Mouse (Mus musculus) heart, adult 9 months (tissue): ENCODE results near the gene Mrps23.

Experiments
- DNase-seq, 2 experiments: peaks; one replicate each; pipeline ENCODE4 v3.0.0; 2022; ENCODE audit warnings: low spot score in 2 of 2

Gene Mrps23

DNA sequence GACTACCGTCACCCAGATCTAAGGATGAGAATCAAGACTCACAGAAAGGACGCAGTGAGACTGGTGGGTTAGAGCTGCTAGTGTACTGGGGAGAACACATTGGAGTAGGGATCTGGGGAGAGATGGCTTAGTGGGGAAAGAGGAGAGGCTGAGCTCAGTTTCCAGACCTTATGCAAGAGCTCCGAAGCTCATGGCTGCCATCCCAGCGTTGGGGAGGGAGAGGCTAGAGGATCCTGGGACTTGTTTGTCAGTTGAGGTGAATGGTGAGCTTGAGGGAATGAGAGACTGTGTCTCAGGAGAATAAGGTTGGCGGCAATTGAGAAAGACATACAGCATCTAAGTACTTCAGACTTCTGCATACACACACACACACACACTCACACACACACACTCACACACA is 44.4 kb downstream of the Mrps23 start:
- DNase-seq: no peak

DNA sequence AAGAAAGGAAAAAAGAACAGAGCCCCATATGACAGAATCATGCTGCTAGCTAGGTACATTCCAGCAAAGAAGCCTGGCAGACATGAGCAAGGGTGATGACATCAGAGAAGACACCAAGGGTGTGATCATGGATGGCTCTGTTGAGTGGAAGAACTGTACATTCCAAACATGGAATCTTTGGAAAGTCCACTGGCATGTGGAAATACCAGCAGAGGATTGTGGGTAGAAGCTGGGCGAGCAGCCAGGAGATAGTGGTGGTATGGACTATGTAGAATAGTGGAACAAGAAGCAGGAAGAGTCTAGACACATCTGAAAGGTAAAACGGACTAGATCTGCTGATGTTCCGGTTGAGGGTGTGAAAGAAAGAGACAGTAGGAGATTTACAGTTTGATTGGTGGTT is 46.4 kb downstream of the Mrps23 start:
- peak in 1 of 2 experiments; percentile 46 for DNase-seq

GRCm38 (mm10) chr11:88251295-88251694 is 47.1 kb downstream of the Mrps23 start:
- no peak for DNase-seq

- DNase-seq: peak; percentile 68 to 80
Observed at GRCm38 (mm10) chr11:88251972-88252766, 48.0 kb downstream of the Mrps23 start.

DNA sequence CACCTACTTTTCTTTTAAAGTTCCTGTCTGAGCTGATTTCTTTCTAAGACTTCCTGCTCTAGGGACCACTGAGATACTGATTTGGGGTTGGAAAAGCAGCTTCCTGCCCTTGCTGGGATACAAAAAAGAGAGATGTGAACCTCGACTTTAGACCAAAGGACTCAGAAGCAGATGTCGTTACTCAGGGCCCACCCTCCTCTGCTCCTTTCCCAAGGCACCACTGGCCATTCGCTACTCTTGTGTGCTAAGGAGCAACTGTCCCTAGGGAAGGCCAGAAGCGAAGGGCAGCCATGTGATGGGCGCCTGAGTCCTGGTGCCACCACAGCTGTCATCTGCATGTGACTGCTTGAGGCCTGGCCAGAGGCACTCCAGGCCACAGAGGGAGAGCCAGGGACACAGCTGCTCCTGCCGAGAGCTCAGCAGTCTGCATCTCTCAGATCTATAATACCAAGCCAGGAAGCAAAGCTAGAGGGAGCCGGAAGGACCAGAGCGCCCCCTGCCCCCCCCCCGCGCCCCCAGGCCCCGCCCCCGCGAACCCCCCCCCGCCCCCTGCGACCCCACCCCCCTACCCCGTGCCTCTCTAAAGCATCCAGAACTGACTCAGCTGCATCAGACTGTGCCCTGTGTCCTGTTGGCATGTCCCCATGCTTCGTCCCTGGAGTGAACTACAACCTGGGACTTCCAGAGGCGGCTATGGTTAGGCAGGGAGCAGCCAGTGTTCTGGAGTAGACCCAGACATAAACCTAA is 48.8 kb downstream of the Mrps23 start:
- DNase-seq: peak; percentile 51 to 66

DNA sequence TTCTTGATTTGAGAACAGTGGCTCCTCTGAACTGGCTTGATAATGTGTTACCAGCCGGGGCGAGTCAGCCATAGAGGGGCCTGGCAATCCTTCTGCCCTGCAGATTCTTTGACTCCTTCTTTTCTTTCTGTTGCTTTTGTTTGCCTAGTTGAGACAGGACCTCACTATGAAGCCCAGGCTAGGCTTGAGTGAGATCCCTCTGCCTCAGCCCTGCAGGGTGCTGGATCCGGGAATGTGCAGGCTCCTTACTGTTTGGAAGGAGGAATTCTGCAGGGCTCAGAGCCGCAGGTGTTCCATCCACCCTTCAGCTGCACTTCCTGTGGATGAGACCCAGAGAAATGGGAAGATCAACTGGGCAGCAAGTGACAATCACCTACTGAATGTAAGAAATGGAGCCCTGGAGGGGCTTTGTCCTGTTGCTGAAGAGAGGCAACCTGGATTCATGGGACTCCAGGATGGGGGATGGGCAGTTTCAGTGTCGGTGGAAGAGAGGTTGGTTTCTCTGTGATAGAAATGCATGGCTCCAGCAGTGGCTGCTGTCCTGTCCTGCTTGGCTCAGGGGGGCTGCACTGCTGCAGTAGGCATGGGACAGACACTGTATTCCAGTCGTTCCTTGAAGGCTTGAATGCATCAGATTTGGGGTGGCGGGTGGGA is 49.5 kb downstream of the Mrps23 start:
- no peak for DNase-seq

DNA sequence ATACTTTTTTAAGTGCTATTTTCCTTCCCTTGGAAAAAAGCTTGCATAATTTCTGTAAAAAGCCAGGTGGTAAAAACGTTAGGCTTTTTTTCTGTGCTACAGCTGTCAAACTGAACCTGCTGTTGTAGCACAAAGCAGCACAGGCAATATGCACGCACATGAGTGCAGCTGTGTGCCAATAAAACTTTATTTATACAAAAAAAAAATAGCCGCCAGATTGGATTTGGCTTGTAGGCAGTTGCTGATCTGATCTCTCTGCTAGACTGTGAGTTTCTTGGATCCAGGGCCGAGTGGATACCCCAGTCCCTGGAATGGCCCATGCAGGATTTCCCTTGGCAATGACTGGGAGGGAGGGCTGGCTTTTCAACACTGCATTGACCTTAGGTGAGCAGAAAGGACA is 53.5 kb downstream of the Mrps23 start:
- DNase-seq: no peak

GRCm38 (mm10) chr11:88258212-88258611 is 54.0 kb downstream of the Mrps23 start:
- no peak for DNase-seq

GRCm38 (mm10) chr11:88260463-88260862 is 56.3 kb downstream of the Mrps23 start:
- DNase-seq: no peak
